12 mouse cellular contexts compared by ENCODE assay signal in the genomic region with DNA sequence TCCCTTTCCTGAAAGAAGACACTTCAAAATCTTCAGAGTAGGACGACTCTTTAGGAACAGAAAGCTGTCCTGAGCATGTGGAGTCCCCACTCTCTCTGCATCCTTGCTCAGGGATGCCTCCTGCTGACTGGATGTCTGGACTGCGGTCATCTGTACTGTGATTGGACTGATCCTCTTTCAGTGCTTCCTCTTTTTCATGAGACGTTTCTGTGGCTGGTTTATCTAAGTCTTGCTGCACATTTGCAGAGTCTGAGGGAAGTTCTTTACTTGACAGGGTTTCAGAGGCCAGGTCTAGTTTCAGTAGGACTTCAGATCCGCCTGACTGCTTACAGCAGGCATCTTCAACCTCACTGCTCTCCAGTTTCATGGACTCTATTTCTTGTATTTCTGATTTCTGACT. TPM values are rescaled to one million over a fixed set of nuclear protein-coding genes. Genes with fewer than 3 reads are reported as not detected.
DNase-seq lines count a peak whose midpoint lies in the region; ATAC-seq and TF ChIP-seq lines count a peak whose summit lies in the region.
"Had no signal": no experiment of that assay in that cellular context is flagged by ENCODE, and none has a peak within 500 bp of the region (broad histone marks: within the 10 kb centered on the region; RNA-seq: fewer than 3 reads in every experiment).

No protein-coding gene starts in this region.

- H3K27me3 ChIP-seq in G1E (ENCODE audit: insufficient read depth, low read length) = no peaks in the 10 kb centered on the region
- no peaks in the 10 kb centered on the region for H3K27me3 ChIP-seq in embryonic facial prominence, embryonic 10.5 days (replicated peaks; ENCODE audit: low read depth, poor library complexity, severe bottlenecking)
- H3K27me3 ChIP-seq: hindbrain, embryonic 12.5 days; limb, embryonic 12.5 days had no signal

- no peak for TF ChIP-seq CTCF in G1E (IDR thresholded peaks at IDR 0.05; ENCODE audit: low read depth, low read length)

- WGBS in embryonic facial prominence, embryonic 10.5 days = 77% methylated on average over 4 of the region's 4 CpGs

- H3K27ac ChIP-seq in embryonic facial prominence, embryonic 10.5 days (replicated peaks) = no peak overlapping the region
- H3K27ac ChIP-seq: hindbrain, embryonic 12.5 days; limb, embryonic 12.5 days had no signal

- H3K4me1 ChIP-seq in G1E (ENCODE audit: insufficient read depth, low read depth, low read length) = peaks cover 2% of the 10 kb centered on the region; the same call in 1 of the 2 replicates
- no peaks in the 10 kb centered on the region for H3K4me1 ChIP-seq in embryonic facial prominence, embryonic 10.5 days
- H3K4me1 ChIP-seq: hindbrain, embryonic 12.5 days; limb, embryonic 12.5 days had no signal

- ATAC-seq in CD4-positive, CD25-positive, alpha-beta regulatory T cell, adult 4 months = no peak
- ATAC-seq in G1E (ENCODE audit: extremely low read depth, insufficient number of reproducible peaks, low FRiP score, poor library complexity, severe bottlenecking) = peak; percentile 40

- peaks cover 80% of the 10 kb centered on the region for H3K36me3 ChIP-seq in G1E (replicated peaks)
- H3K36me3 ChIP-seq in embryonic facial prominence, embryonic 10.5 days (replicated peaks) = peaks cover 91% of the 10 kb centered on the region

- no peak overlapping the region for H3K4me3 ChIP-seq in G1E (ENCODE audit: low read depth, low read length)
- no peak overlapping the region for H3K4me3 ChIP-seq in embryonic facial prominence, embryonic 10.5 days
- H3K4me3 ChIP-seq: erythroblast, embryonic 14.5 days; hindbrain, embryonic 12.5 days; limb, embryonic 12.5 days; myocyte had no signal

- DNase-seq in CD4-positive, CD25-positive, alpha-beta regulatory T cell, adult 2 months (ENCODE audit: low read depth, low spot score) = peak; percentile 22
- peak; percentile 28 to 33 for DNase-seq in kidney, postnatal 4 days
- DNase-seq in kidney, adult 11 months = no peak
- peak; percentile 22 for DNase-seq in G1E (ENCODE audit: low spot score)
- DNase-seq in lung, postnatal 10 days = peak; percentile 19
- no peak for DNase-seq in embryonic facial prominence, embryonic 10.5 days (ENCODE audit: low spot score)
- no peak for DNase-seq in urinary bladder, adult 18-20 months (ENCODE audit: low spot score in 2 of 2)

- no peaks in the 10 kb centered on the region for H3K9me3 ChIP-seq in G1E (replicated peaks)
- H3K9me3 ChIP-seq in embryonic facial prominence, embryonic 10.5 days = no peaks in the 10 kb centered on the region
- H3K9me3 ChIP-seq: hindbrain, embryonic 12.5 days; limb, embryonic 12.5 days had no signal

RNA-seq across cellular contexts. Expression of a gene that starts 50.3 kb away (rescaled TPM):
- polyA plus RNA-seq in CD4-positive, CD25-positive, alpha-beta regulatory T cell, adult 4 months (2017; shearing (Covaris generic)) = 10 to 100 TPM; 38.9 to 83.5 TPM
- 4.6 and 6.5 TPM in 2 replicates for total RNA-seq in G1E (2014; fragmentation: Nextera tagmentation)
- 1.8 and 2.3 TPM in 2 replicates for total RNA-seq in G1E (2017)
- 2.0 TPM in 2 replicates for polyA plus RNA-seq in G1E (2012)
- 14.8 and 14.9 TPM in 2 replicates for polyA plus RNA-seq in embryonic facial prominence, embryonic 10.5 days (2016; fragmentation: Nextera tagmentation; extraction: Ambion mirVana)

Comparison
In these comparisons a context has a peak if more than half of its experiments do, and no peak if none do; other contexts are left out.
1. DNase-seq: peak in CD4-positive, CD25-positive, alpha-beta regulatory T cell, adult 2 months (single experiment), kidney, postnatal 4 days (2 of 2), G1E (single experiment) and lung, postnatal 10 days (single experiment); none in kidney, adult 11 months (single experiment), embryonic facial prominence, embryonic 10.5 days (single experiment) and urinary bladder, adult 18-20 months (0 of 2).